Mouse (Mus musculus) embryo, embryonic 11 days (tissue): Measurements from ENCODE around the gene Cs.

Experiments used
- DNase-seq: peaks from one replicate; pipeline ENCODE4 v3.0.0-alpha.2; 2015

The Cs gene

DNA sequence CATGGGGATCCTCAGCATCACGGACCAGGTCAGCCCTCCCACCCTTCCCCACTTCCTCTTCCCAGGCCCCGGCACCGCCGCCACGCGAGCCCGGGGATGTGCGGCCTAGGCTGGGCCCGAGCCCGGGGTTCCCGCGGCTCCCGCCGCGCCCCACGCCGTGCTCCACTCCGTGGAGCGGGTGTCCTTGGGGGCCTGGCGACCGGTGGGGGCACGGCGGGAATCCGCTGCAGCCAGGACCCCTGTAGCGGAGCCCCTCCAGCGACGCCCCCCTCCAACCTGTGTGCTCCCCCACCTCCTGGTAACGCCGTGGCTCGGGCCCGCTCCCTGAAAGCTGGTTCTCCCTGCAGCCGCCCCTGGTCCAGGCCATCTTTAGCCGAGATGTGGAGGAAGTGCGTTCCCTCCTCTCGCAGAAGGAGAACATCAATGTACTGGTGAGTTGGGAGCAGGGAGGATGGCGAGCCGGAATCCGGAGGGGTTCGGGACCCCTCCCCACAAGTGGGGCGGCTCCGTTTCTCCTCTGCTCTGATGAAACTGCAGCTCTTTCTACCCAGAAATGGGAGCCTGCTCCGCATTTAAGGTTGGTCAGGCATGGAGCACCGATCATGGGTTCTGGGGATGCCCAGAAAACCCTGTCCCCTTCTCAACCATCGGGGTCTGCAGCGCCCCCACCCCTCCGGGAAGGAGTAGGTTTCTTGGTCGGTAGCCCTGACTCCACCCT lies 39.8 kb downstream of the Cs start:
- peak; percentile 82 for DNase-seq

DNA sequence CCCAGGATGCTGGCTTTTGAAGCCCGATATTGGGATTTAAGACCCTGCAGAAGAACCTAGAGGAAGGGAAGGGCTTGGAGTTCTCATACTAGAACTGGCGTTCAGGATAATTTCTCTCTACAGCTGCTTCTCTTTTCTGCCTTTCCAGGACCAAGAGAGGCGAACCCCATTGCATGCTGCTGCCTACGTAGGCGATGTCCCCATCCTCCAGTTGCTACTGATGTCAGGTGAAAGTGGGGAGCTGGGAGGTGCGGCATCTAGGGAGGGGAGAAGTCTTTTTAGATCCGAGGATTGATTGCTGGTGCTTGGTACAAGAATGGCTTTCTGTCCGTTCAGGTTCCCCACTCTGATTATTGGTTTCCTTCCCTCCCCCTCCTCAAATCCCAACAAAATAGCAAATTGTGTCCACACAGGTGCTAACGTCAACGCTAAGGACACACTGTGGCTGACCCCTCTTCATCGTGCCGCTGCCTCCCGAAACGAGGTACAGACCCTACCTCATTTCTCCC lies 40.5 kb downstream of the Cs start:
- no peak for DNase-seq

DNA sequence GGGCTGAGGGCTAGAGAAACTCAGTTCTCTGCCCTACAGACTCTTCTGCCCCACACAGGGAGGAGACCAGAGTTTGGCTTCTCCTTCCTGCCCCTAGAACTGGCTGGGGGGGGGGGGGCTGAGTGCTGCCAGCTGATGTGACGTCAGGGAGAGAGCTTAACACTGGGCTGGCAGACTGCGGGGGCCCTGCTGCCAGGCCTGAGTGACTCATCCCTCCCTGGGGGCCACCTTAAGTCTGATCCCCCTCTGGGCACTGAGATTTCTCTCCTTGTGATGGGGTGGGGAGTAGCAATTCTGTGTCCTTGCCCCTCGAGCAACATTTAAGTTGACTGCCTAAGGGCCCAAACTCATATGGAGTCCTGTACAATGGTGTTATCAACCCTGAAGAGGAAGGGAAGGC lies 40.9 kb downstream of the Cs start:
- no peak for DNase-seq

DNA sequence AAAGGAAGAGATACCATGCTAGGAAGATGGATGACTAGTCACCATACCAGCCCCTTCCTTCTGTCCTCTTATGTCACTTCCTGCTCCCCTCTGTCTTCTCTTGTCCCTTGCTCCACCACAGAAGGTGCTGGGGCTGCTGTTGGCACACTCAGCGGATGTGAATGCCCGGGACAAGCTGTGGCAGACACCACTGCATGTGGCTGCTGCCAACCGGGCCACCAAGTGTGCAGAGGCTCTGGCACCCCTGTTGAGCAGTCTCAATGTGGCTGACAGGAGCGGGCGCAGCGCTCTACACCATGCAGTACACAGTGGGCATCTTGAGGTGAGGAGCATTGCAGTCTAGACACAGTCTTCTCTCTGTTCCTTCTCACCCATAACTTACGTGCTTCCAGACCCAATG lies 41.7 kb downstream of the Cs start:
- DNase-seq = no peak

DNA sequence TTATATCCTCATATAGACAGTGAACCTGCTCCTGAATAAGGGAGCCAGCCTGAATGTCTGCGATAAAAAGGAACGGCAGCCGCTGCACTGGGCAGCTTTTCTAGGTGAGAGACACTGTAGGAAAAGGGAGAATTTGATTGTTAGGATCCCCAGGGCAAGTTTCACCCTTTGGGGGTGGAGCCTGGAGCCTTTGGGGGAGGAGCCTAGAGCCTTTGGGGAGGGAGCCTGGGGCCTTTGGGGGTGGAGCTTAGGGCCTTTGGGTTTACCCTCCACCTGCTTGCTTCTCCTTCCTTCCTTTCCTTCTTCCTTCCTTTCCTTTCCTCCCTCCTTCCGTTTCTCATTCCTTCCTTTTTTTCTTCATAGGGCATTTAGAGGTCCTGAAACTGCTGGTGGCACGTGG lies 43.0 kb downstream of the Cs start:
- no peak for DNase-seq

DNA sequence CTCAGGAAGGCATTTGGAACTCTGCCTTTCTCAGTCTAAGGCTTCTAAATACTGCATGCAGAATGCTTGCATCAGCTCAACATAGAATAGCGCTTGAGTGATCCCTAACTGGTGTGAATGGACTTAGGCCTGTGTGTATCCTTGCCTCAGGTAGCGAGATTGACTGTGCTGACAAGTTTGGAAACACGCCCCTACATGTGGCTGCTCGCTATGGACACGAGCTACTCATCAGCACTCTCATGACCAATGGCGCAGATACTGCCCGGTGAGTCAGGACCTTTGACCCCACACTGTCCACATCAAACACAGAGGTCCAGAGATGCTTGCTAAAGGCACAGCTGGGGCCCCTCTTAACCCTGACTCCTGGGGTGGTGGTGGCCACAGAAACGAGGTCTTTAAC lies 44.9 kb downstream of the Cs start:
- no peak for DNase-seq

DNA sequence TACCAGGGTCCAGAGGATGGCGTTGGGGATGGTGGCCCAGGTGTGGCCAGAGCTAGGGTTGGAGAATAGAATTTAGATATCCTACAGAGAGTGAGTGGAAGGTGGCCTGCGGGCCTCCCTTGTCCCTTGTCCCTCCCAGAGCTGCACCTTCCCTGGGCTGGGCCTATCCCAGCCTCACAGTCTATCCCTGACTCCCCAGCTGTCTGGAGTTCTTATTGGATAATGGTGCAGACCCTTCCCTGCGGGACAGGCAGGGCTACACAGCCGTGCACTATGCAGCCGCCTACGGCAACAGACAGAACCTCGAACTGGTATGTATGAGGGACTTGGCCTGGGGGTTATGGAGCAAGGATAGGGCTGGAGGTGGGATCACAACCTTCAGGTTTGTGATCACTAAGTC lies 48.4 kb downstream of the Cs start:
- no peak for DNase-seq

DNA sequence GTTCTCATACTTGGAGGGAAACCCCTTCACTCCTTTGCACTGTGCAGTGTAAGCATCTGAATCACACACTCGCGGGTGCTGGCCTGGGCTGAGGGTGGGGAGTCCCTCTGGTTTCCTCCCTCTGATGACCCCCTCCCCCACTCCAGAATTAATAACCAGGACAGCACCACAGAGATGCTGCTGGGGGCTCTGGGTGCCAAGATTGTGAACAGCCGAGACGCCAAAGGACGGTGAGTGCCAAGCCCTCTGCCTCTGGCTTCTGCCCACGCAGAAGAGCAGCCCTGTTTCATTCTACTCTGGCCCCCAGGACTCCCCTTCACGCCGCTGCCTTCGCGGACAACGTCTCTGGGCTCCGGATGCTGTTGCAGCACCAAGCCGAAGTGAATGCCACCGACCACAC lies 51.4 kb downstream of the Cs start:
- no peak for DNase-seq

DNA sequence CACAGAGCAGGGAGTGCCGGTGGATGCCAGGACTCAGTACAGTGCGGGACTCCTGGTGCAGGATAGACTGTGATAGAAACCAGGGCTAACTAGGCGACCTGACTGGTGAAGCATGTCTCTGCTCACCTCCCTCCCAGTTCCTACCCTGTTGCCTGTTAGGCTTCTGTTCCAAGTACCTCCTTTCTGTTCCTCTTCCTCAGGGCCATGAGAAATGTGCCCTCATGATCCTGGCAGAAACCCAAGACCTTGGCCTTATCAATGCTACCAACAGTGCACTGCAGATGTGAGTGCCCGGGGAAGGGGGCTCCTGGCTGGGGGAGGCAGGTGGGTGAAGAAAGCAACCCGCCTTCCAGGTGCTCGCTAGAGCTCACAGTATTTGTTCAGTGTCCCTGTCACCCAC lies 52.0 kb downstream of the Cs start:
- DNase-seq = no peak

DNA sequence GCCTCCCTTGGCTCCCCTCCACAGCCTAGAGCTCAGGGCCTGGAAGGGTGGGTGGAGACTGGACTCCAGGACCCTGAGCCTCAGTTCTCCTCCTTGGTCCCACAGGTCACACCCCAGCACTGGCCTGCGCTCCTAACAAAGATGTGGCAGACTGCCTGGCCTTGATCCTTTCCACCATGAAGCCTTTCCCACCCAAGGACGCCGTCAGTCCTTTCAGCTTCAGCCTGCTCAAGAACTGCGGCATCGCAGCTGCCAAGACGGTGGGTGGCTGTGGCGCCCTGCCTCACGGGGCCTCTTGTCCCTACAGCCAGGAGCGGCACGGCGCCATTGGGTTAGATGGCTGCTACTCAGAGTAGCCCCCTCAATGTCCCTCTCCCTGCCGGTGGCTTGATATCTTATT lies 52.8 kb downstream of the Cs start:
- DNase-seq = no peak

DNA sequence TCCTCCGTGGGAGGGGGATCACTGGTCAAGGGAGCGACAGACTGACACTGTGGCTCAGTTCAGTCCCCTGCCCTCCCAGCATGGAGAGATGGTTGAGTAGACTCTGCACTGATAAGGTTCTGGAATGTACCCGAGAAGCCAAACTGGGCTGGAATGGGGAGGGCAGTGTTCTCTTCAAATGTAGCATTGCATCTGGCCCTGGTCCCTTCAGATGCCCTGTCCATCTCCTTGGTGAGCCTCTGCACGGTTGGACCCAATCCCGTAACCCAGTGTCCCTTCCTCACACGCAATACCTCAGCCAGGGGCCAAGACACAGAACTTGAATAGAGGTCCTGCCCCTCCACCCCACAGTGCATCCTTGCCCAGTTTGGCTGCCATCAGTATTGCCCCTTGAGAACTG lies 54.3 kb downstream of the Cs start:
- DNase-seq = no peak

DNA sequence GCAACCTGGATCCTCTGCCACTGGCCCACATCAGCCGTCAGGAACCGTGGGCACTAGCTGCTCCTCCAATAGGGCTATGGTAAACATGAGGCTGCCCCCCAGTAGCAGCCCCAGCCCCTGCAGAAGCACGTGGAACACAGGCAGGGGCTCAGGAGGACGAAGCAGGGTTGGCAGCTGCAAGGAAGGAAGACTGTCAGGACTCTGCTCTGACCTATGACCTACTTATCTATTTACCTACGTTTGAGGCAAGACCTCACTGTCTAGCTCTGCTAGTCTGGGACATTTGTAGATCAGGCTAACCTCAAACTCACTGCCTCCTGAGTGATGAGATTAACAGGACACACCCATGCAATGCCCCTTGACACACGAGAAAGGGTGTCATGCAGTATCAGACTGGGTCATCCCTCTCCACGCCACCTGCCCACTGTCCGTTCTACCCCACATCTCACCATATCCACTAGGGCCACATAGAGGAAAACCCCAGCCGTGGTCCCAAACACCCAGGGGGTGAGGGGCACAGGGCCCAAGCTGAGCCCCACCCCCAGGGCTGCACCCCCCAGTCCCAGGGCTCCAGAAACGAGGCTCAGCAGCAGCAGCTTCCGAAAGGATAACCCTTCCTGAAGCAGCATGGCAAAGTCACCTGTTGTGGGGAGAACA lies 58.6 kb downstream of the Cs start:
- DNase-seq = no peak

DNA sequence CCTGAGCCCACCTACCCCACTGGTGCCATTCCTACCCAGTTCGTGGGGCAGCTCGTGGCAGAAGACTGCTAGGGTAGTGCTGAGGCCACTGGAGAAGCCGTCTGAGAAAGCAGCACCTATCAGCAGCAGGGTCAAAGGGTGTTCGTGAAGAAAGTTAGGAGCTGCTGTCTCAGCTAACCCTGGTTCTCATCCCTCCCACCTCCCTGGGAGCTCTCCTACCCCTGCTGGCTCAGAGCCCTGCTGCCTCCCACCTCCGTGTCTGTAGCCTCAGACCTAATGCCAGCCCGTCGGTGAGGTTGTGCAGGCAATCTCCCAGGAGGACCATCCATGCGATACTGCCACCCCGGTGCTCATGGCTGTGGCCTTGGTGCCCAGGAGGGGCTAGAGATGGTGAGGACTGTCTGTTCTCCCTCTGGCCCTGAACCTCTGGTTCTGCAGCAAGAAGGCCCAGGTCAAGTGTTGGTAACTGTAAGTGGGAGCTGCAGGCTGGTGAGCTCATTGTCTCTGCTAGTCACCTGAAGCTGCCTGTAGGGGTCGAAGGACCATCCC lies 59.3 kb downstream of the Cs start:
- no peak for DNase-seq

DNA sequence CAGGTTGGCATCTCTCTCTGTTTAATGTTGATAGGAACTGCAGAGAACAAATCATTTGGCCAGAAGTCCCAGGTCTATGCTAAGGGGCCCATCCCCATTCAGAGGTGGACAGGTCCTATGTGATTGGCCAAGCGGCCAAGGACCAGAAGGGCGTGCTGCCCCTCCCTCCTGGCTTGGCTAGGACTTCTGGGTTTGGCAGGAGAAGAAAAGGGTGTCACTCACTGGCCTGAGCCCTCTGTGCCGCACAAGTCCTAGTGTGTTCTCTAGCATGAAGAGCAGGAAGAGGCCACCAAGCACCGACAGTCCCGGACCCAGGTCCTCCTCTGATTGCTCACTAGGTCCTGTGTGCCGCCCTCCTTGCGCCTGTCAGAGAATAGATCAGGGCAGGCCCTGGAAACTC lies 59.9 kb downstream of the Cs start:
- no peak for DNase-seq

DNA sequence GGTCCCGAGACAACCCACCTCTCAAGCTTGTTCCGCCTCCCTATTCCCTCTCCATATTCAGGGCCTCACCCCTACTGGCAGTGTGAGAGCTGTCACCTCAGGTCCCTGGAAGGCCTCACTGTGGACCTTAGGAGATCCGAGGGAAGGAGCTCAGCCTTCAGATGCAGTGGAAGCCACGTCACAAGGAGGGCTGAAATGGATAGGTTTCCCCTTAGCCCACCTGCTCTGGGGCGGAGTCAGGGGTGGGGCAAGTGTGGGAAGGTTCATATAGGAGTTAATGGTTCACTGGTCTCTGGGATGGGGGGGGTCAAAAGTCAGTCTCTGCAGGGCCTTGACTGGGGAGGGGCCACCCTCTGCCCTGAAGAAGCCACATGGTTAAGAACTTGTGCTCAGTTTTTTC lies 62.8 kb downstream of the Cs start:
- no peak for DNase-seq

DNA sequence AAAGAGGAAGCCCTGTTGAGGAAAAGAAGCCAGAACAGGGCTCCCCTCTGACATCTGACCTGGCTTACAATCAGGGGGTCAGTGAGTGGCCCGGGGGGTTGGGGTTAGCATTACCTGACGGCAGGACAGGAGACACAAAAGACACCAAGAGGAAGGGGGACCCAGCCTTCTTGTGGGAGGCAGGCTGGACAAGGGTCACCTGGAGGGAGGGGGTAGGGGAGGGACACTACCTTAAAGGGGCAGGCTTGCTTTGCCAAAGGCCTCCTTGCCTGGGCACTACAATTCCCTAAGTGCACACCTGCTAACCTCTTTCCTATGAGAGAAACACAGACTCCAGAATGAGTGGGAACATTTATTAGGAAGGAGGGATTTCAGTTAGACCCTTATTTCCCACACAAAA lies 63.5 kb downstream of the Cs start, which contains the start of gene Slc39a5:
Gene Slc39a5, minus strand, starts transcription at position 174 of the 400 bp plus-strand sequence.
- no peak for DNase-seq

DNA sequence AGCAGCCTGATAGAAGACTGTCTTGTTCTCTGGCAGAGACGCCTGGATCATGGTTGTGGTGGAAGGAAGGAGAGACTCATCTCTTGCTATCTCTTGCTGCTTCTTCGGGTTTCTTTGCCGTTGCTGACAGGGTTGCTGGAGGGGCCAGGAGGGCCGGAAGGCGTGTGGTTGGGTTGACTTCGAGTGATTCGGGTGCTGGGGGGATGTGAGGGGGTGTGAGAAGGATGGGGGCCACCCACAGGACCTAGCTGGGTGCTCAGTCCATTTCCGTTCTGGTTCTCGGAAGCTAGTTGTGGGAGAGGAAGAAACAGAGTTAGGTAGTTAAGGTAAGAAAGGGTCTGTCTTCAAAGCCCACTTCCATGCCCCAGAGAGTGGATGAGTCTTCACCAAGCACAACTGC lies 64.1 kb downstream of the Cs start:
- no peak for DNase-seq

DNA sequence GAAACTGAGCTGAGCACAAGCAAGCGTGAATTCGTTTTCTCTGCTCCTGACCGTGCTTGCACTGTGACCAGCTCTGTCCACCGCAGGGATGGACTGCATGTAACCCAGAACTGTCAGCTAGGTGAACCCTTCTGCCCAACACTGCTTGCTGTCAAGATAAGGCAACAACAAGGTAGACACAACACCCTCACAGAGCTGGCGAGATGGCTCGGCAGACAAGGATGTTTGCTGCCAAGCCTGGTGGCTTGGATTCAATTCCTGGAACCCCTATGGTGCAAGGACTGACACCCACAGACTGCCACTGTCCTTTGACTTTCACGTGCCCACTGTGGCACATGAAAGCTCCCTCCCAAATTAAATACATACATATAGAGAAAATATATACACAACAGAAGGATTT lies 66.4 kb downstream of the Cs start:
- no peak for DNase-seq

DNA sequence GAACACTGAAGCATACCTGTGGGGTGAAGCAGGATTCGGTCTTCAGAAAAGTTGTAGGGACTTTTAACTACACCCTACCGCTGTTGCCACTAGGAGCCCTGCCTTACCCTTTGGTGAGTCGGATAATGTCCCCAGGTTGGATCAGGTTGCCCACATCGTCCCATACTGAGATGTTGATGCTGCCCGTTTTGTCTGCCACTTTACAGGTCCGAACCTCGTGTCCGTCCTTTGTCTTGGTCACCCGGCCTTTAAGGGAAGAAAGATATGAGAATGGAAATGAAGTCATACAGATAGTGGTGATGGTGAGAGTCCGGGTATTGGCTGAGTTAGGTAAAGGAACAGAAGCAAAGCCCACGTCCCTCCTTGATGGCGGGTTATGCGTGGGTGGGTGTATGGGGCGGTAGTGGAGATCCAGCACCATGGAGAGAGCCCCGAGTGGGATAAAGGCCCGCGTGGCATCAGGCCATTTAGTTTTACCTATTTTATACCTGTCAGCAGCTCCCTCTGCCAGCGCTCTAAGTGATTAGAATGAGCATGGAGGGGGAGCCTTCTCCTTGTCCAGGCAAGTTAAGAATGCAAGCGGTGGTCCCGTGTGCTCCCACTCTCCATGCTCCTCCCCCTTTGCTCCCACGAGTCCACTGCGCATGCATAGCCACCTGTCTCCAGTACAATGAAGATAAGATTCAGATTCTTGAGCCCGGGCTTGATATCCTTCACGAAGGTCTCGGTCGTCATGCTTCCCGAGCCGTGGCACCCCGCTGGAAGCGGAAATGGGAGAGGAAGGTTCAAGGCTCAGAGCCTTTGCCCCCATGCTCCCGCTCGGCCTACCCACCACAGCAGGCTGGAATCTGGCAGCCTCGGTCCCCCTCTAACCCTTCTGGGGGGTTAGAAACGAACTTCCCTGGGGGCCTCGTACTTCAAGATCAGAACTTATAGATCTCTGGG lies 71.3 kb downstream of the Cs start:
- DNase-seq = peak; percentile 67

DNA sequence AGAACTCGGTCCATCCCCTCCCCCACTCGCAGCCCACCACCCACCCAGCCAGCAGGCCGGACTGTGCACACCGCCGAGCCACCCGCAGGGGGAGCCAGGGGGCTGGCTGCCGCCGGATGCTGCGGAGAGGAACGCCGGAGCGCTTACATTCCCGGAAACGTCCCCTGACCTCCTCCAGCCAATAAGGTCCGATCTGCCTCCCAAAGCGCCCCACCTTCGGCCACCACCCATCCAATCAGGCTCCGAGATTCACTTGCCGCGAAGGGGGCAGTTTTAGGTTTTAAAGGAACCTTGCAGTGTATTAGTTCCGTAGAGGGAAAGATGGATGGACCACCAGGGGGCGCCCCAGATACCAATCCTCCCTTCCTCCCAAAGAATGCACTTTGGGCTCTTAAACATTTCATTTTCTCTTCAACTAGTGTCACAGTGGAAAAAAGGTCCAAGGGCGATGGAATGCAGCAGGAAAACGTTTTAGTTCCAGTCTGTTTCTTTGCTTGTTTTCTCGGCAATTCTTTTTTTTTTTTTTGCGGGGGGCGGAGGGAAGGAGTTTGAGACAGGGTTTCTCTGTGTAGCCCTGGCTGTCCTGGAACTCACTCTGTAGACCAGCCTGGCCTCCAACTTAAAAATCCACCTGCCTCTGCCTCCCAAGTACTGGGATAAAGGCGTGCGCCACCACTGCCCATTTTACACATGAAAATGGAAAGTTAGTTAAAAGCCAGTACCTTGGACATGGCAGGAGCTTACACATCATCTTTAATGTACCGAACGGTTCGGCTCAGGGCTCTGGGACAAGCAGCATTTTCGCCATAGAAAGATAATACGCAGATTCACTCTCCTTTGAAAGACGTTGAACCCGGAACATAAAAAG lies 72.4 kb downstream of the Cs start:
- DNase-seq = peak; percentile 98

DNA sequence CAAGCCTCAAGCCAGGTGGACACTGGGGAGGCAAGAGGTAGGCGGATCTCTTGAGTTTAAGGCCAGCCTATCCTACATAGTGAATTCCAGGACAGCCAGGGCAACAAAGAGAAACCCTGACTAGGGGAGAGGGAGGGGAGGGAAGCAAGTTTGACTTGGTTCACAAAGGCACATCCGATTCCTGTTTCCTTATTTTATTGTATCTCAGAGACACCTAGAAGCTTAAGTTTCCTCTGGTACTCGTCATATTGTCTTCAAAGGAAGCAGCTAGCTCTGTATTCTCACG lies 73.0 kb downstream of the Cs start:
- no peak for DNase-seq
